Mouse (Mus musculus) lung, postnatal 0 days (tissue): ENCODE results near the gene Morn4. TPM values are rescaled to one million over a fixed set of nuclear protein-coding genes. Genes with fewer than 3 reads are reported as not detected.

Source experiments
- ATAC-seq: fragments of 200-750 bp; cut with Nextera tagmentation; 2 replicates; pipeline ENCODE4 v1.8.0; 2017; ENCODE audit warnings: moderate library complexity
- DNase-seq: peaks from one replicate; pipeline ENCODE4 v3.0.0-alpha.2; 2016; ENCODE audit warnings: low spot score
- H3K27ac ChIP-seq: fragments of 300-500 bp; sonication (generic); 2 replicates; pipeline ENCODE4 v1.5.1; 2014; ENCODE audit warnings: antibody characterized with exemption, mild to moderate bottlenecking, low read length, mixed read lengths
- H3K27me3 ChIP-seq: fragments of 300-500 bp; sonication (generic); replicated peaks from 2 replicates; pipeline ENCODE4 v1.6.1; 2014; ENCODE audit warnings: low read length, mixed read lengths; ENCODE audit not compliant: insufficient read depth
- H3K36me3 ChIP-seq: fragments of 300-500 bp; sonication (generic); 2 replicates; pipeline ENCODE4 v1.6.1; 2014; ENCODE audit warnings: low read length, mixed read lengths; ENCODE audit not compliant: insufficient read depth
- H3K4me1 ChIP-seq: fragments of 300-500 bp; sonication (generic); 2 replicates; pipeline ENCODE4 v1.6.1; 2014; ENCODE audit warnings: antibody characterized with exemption, low read depth, low read length, mixed read lengths; ENCODE audit not compliant: insufficient read depth
- H3K4me2 ChIP-seq: fragments of 300-500 bp; sonication (generic); replicated peaks from 2 replicates; pipeline ENCODE4 v1.6.1; 2014; ENCODE audit warnings: low read depth, mild to moderate bottlenecking, low read length, moderate library complexity, mixed read lengths
- H3K4me3 ChIP-seq: fragments of 300-500 bp; sonication (generic); 2 replicates; pipeline ENCODE4 v1.5.1; 2014; ENCODE audit warnings: low read depth, low read length
- H3K9ac ChIP-seq: fragments of 300-500 bp; sonication (generic); replicated peaks from 2 replicates; pipeline ENCODE4 v1.6.1; 2014; ENCODE audit warnings: low read depth, mild to moderate bottlenecking
- H3K9me3 ChIP-seq: fragments of 300-500 bp; sonication (generic); 2 replicates; pipeline ENCODE4 v1.6.1; 2016; ENCODE audit warnings: low read length, mixed read lengths
- CTCF ChIP-seq: IDR thresholded peaks from 2 replicates; pipeline ENCODE4 v1.5.1; 2016; ENCODE audit warnings: antibody characterized with exemption, mild to moderate bottlenecking
- EP300 ChIP-seq: IDR thresholded peaks from 2 replicates; pipeline ENCODE4 v1.6.1; 2016; ENCODE audit warnings: antibody characterized with exemption, mild to moderate bottlenecking, control low read depth
- WGBS: fragments of 180-500 bp; shearing (Covaris S2); extraction: QIAGEN DNeasy Blood & Tissue Kit; methylation state at CpG from one replicate; pipeline ENCODE4 v1.1.7; 2014; 5-methylcytosine and 5-hydroxymethylcytosine counted together
- polyA plus RNA-seq: library from polyadenylated mRNA; unstranded; fragments of >200 nt; fragmentation: Nextera tagmentation; extraction: Ambion mirVana; gene quantifications from 2 replicates; pipeline ENCODE4 v1.2.1, GENCODE M21; 2015

Gene Morn4
- polyA plus RNA-seq, 1 experiment from 2014 or later = 5.8 TPM

DNA sequence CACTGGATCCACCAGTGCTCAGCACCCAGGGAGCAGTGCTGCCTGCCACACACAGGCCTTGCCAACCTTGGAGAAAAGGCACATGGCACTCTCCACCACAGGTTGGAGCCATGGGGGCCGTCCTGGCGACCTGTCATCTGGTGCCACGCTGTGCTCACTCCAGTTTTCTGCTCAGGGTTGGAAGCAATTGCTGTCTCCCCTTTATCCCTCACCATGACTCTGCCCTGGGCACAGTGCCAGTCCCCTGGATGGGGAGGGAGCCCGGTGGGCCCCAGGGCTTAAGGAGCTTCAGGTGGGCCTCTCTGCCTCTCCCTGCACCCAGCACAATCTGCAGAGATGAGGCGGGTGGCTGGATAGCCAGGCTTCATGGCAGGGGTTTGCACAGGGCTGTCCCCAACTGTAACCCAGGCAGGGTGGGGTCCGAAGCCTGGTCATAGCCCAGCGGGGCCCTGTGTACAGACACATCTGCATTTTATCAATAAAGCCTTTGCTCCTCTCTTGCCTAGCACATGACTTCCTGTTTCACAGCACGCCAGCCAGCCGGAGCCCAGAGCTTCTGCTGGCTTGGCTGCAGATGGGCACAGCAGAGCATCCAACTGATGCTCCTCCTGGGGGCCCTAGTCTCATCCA lies 51.9 kb downstream of the Morn4 start:
- Histone ChIP-seq H3K9me3 (no peaks in the 10 kb centered on the region), H3K9ac (no peak overlapping the region), H3K4me2 (no peak overlapping the region), H3K27me3 (no peaks in the 10 kb centered on the region), H3K4me3 (no peak overlapping the region), H3K27ac (no peak overlapping the region), H3K4me1 (no peaks in the 10 kb centered on the region), H3K36me3 (no peaks in the 10 kb centered on the region)
- TF ChIP-seq EP300 = no peak
- TF ChIP-seq CTCF = no peak
- ATAC-seq (no peak), DNase-seq (no peak)
- 71% methylated on average over 9 of the region's 9 CpGs for WGBS

DNA sequence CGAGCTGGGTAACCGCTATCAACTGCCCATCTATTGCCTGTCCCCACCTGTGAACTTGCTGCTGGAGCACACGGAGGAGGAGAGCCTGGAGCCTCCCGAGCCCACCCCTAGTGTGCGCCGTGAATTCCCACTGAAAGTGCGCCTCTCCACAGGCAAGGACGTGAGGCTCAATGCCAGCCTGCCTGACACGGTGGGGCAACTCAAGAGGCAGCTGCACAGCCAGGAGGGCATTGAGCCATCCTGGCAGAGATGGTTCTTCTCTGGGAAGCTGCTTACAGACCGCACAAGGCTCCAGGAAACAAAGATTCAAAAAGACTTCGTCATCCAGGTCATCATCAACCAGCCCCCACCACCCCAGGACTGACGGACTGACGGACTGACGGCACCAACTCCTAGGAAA lies 52.5 kb downstream of the Morn4 start:
- H3K4me2 ChIP-seq = no peak overlapping the region
- no peak overlapping the region for H3K27ac ChIP-seq
- no peak for DNase-seq
- WGBS = 83% methylated on average over 12 of the region's 14 CpGs
- no peaks in the 10 kb centered on the region for H3K27me3 ChIP-seq
- H3K4me3 ChIP-seq = no peak overlapping the region
- no peaks in the 10 kb centered on the region for H3K36me3 ChIP-seq
- TF ChIP-seq CTCF = no peak
- no peak for ATAC-seq
- no peak overlapping the region for H3K9ac ChIP-seq
- H3K9me3 ChIP-seq = no peaks in the 10 kb centered on the region
- no peaks in the 10 kb centered on the region for H3K4me1 ChIP-seq

DNA sequence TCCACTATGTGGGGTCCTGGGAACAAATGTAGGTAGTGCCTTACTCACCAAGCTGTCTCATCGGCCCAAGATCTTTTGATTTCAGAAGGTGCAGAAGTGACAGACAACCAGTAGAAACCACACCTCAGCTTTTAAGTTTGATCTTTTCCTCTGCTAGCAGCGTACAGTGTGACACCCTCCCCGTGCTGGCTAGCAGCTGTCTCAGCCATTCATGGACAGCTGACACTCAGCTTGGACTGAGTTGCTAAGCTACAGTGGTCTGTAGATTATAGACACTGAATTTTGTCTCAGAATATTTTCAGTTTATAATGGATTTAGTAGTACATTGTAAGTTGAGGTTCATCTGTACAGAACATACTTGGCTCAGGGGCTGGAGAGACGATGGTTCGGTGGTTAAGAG lies 55.0 kb downstream of the Morn4 start:
- H3K9ac ChIP-seq = no peak overlapping the region
- ATAC-seq = no peak
- no peak overlapping the region for H3K27ac ChIP-seq
- DNase-seq = no peak
- H3K27me3 ChIP-seq = no peaks in the 10 kb centered on the region
- WGBS = 83% methylated on average over 5 of the region's 5 CpGs
- H3K4me1 ChIP-seq = no peaks in the 10 kb centered on the region
- TF ChIP-seq CTCF = no peak
- TF ChIP-seq EP300 = no peak
- H3K36me3 ChIP-seq = no peaks in the 10 kb centered on the region
- H3K9me3 ChIP-seq = no peaks in the 10 kb centered on the region
- H3K4me3 ChIP-seq = no peak overlapping the region
- no peak overlapping the region for H3K4me2 ChIP-seq

DNA sequence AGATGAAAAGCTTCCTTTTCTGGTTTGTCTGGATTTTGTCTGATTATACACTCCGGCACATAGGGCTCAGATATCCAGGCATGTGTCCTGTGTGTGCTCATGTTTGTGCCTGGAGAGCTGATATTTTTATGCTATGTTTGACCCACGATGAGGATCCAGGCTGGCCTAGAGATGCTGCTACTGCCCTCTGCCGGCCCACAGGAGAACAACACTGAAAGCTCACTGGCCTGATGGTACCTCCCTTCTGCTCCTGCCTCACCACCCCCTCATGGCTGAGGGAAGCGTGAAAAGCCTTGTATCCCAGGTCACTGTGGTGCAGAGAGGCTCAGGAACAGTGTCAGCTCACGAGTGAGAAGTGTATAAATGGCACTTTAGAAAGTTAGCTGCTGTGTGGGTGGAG lies 60.0 kb downstream of the Morn4 start:
- peak; percentile 86 for ATAC-seq
- WGBS = 3% methylated on average over 5 of the region's 5 CpGs
- no peak overlapping the region for H3K27ac ChIP-seq
- H3K27me3 ChIP-seq = no peaks in the 10 kb centered on the region
- H3K4me1 ChIP-seq = no peaks in the 10 kb centered on the region
- no peak overlapping the region for H3K4me3 ChIP-seq
- DNase-seq = peak; percentile 91
- no peak overlapping the region for H3K9ac ChIP-seq
- no peaks in the 10 kb centered on the region for H3K36me3 ChIP-seq
- no peaks in the 10 kb centered on the region for H3K9me3 ChIP-seq
- TF ChIP-seq CTCF = peak; percentile 99
- TF ChIP-seq EP300 = no peak
- H3K4me2 ChIP-seq = no peak overlapping the region

Other genes starting within 250 kb of the Morn4 start
- 4.6 and 5.9 TPM in 2 replicates for gene Frat2, start 238.2 kb downstream of the Morn4 start, polyA plus RNA-seq
- 2.7 and 2.9 TPM in 2 replicates for gene Rrp12, start 190.2 kb downstream of the Morn4 start, polyA plus RNA-seq
- gene Pgam1, start 174.4 kb downstream of the Morn4 start, polyA plus RNA-seq = 152 TPM in 2 replicates
- gene Exosc1, start 152.9 kb downstream of the Morn4 start, polyA plus RNA-seq = 43.4 and 45.2 TPM in 2 replicates
- gene Zdhhc16, start 152.9 kb downstream of the Morn4 start, polyA plus RNA-seq = 46.9 and 55.1 TPM in 2 replicates
- gene Mms19, start 105.2 kb downstream of the Morn4 start, polyA plus RNA-seq = 12.8 and 16.5 TPM in 2 replicates
- 21.3 and 23.2 TPM in 2 replicates for gene Ubtd1, start 104.6 kb downstream of the Morn4 start, polyA plus RNA-seq
- 0.53 and 0.62 TPM in 2 replicates for gene Ankrd2, start 50.4 kb downstream of the Morn4 start, polyA plus RNA-seq
- gene Hoga1, start 40.7 kb downstream of the Morn4 start, polyA plus RNA-seq = 4.9 and 6.4 TPM in 2 replicates
- gene 4933411K16Rik, start 34.1 kb downstream of the Morn4 start, polyA plus RNA-seq = 0.10 and 0.14 TPM in 2 replicates
- gene Pi4k2a, start 4.1 kb upstream of the Morn4 start, polyA plus RNA-seq = 24.2 and 24.6 TPM in 2 replicates
- gene Avpi1, start 42.7 kb upstream of the Morn4 start, polyA plus RNA-seq = 114 and 135 TPM in 2 replicates
- gene Marveld1, start 61.0 kb upstream of the Morn4 start, polyA plus RNA-seq = 23.0 and 23.1 TPM in 2 replicates
- gene Zfyve27, start 77.6 kb upstream of the Morn4 start, polyA plus RNA-seq = 25.3 and 27.7 TPM in 2 replicates
- 0.18 TPM in 1 of 2 replicates, not detected in the other for gene Sfrp5, start 115.9 kb upstream of the Morn4 start, polyA plus RNA-seq
- 0.06 TPM in 1 of 2 replicates, not detected in the other for gene Golga7b, start 161.2 kb upstream of the Morn4 start, polyA plus RNA-seq